Mouse (Mus musculus) thymus, postnatal 0 days (tissue): ENCODE measurements at regions not wholly inside any gene's neighbourhood (a gene's known extent, or its start where the extent isn't known, plus 50 kb on each side); places are given as distances from the start of the nearest gene placed in this dataset.

Experiments used
- DNase-seq: peaks from one replicate; pipeline ENCODE4 v3.0.0-alpha.2; 2015; ENCODE audit warnings: low spot score

GRCm38 (mm10) chrX:21293666-21294065, 118.2 kb upstream of the Gm21876 start:
- peak; percentile 29 for DNase-seq

- DNase-seq: no peak
These were observed 120.0 kb upstream of the Gm21876 start for GRCm38 (mm10) chrX:21295460-21295859.

GRCm38 (mm10) chrX:21297349-21297748, 121.9 kb upstream of the Gm21876 start:
- DNase-seq: no peak

GRCm38 (mm10) chrX:21334499-21335032, 149.8 kb upstream of the Agtr2 start:
- DNase-seq: no peak

GRCm38 (mm10) chrX:21344397-21344796, 139.9 kb upstream of the Agtr2 start:
- no peak for DNase-seq

GRCm38 (mm10) chrX:21350503-21350902, 133.8 kb upstream of the Agtr2 start:
- no peak for DNase-seq

GRCm38 (mm10) chrX:21352350-21352749, 132.0 kb upstream of the Agtr2 start:
- no peak for DNase-seq

- peak; percentile 21 for DNase-seq
These were observed 123.3 kb upstream of the Agtr2 start for GRCm38 (mm10) chrX:21360771-21361667.

- no peak for DNase-seq
These were observed 99.1 kb upstream of the Agtr2 start for GRCm38 (mm10) chrX:21385221-21385620.

- no peak for DNase-seq
These were observed 94.4 kb upstream of the Agtr2 start for GRCm38 (mm10) chrX:21389992-21390391.

GRCm38 (mm10) chrX:21393212-21393611, 91.1 kb upstream of the Agtr2 start:
- DNase-seq: no peak

- DNase-seq: no peak
These were observed 59.5 kb upstream of the Agtr2 start for GRCm38 (mm10) chrX:21424797-21425196.

- no peak for DNase-seq
These were observed 56.3 kb upstream of the Agtr2 start for GRCm38 (mm10) chrX:21428081-21428480.

- DNase-seq: no peak
These were observed 50.8 kb upstream of the Agtr2 start for GRCm38 (mm10) chrX:21433501-21433900.
